In the genomic region with DNA sequence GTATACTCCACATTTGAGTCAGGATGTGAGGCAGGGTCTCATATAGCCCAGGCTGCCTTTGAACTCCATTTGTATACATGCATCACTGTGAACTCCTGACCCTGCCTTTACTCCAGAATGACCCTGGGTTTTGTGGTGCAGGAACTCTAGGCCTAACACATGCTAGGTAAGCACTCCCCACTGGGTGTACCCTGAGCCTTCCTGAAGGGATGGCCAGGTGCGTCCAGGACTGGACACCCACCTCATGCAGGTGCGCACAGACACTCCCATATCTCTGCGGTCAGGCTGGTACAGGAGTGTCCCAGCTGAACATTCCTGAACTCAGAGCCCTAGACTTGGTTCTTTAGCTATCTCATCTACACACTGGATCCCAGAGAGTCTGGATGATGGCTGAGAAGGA, we compare ENCODE assay signal across 1 mouse cellular context.
TF ChIP-seq lines count a peak whose summit lies in the region.

No protein-coding gene starts in this region.

TF ChIP-seq in MEL, 35 proteins besides CTCF, POLR2A, EP300 and RAD21 (continued from another document):
- no peak for TF ChIP-seq MXI1 (IDR thresholded peaks at IDR 0.05; ENCODE audit: low read depth, low read length)
- no peak for TF ChIP-seq ZC3H11A (IDR thresholded peaks at IDR 0.05; ENCODE audit: low read depth, low read length)
- no peak for TF ChIP-seq TBP (IDR thresholded peaks at IDR 0.05; ENCODE audit: low read depth, low read length)
- no peak for TF ChIP-seq USF1 (IDR thresholded peaks at IDR 0.05; ENCODE audit: low read depth, low read length)
- TF ChIP-seq MEF2A (IDR thresholded peaks at IDR 0.05; ENCODE audit: extremely low read depth, insufficient replicate concordance, low read depth, low read length, poor library complexity, severe bottlenecking): no peak
- no peak for TF ChIP-seq ELF1 (IDR thresholded peaks at IDR 0.05; ENCODE audit: low read depth, low read length)
